Mouse (Mus musculus): Measurements from ENCODE around the gene Sgip1. TPM values are rescaled to one million over a fixed set of nuclear protein-coding genes. Genes with fewer than 3 reads are reported as not detected.

Sgip1 gene
- polyA plus RNA-seq, 1 experiment from 2014 or later = 78.3 TPM

GRCm38 (mm10) chr4:102886459-102886858, 145.4 kb downstream of the Sgip1 start:
- ATAC-seq (ENCODE audit: low FRiP score) = no peak
- H3K4me1 ChIP-seq = no peaks in the 10 kb centered on the region
- WGBS = 70% methylated on average over 2 of the region's 2 CpGs

GRCm38 (mm10) chr4:102886902-102887301, 145.8 kb downstream of the Sgip1 start:
- no peak overlapping the region for H3K4me3 ChIP-seq (replicated peaks)
- no peaks in the 10 kb centered on the region for H3K36me3 ChIP-seq
- WGBS = 60% methylated on average over 4 of the region's 4 CpGs
- no peak for ATAC-seq (ENCODE audit: low FRiP score)
- H3K4me1 ChIP-seq = no peaks in the 10 kb centered on the region
- no peaks in the 10 kb centered on the region for H3K9me3 ChIP-seq (replicated peaks)
- no peak overlapping the region for H3K4me2 ChIP-seq
- H3K27me3 ChIP-seq (replicated peaks) = no peaks in the 10 kb centered on the region
- no peak overlapping the region for H3K27ac ChIP-seq (replicated peaks)
- H3K9ac ChIP-seq (replicated peaks) = no peak overlapping the region

More at GRCm38 (mm10) chr4:102886459-102886858, 145.4 kb downstream of the Sgip1 start:
- Histone ChIP-seq H3K36me3 (no peaks in the 10 kb centered on the region), H3K27me3 (replicated peaks) (no peaks in the 10 kb centered on the region), H3K9ac (replicated peaks) (no peak overlapping the region), H3K4me3 (replicated peaks) (no peak overlapping the region), H3K27ac (replicated peaks) (no peak overlapping the region), H3K9me3 (replicated peaks) (no peaks in the 10 kb centered on the region), H3K4me2 (no peak overlapping the region)

- H3K27me3 ChIP-seq (replicated peaks) = no peaks in the 10 kb centered on the region
- H3K9me3 ChIP-seq (replicated peaks) = no peaks in the 10 kb centered on the region
- no peak overlapping the region for H3K4me3 ChIP-seq (replicated peaks)
- no peaks in the 10 kb centered on the region for H3K36me3 ChIP-seq
- H3K4me2 ChIP-seq = no peak overlapping the region
- no peak overlapping the region for H3K27ac ChIP-seq (replicated peaks)
- H3K4me1 ChIP-seq = no peaks in the 10 kb centered on the region
- 88% methylated on average over 14 of the region's 14 CpGs for WGBS
- ATAC-seq (ENCODE audit: low FRiP score) = no peak
- no peak overlapping the region for H3K9ac ChIP-seq (replicated peaks)
These were observed 146.9 kb downstream of the Sgip1 start for GRCm38 (mm10) chr4:102887770-102888689.

GRCm38 (mm10) chr4:102895866-102896265, 154.8 kb downstream of the Sgip1 start:
- H3K4me2 ChIP-seq = no peak overlapping the region
- H3K4me3 ChIP-seq (replicated peaks) = no peak overlapping the region
- H3K36me3 ChIP-seq = peaks cover 28% of the 10 kb centered on the region
- no peaks in the 10 kb centered on the region for H3K4me1 ChIP-seq
- H3K9ac ChIP-seq (replicated peaks) = no peak overlapping the region
- no peak overlapping the region for H3K27ac ChIP-seq (replicated peaks)
- H3K27me3 ChIP-seq (replicated peaks) = no peaks in the 10 kb centered on the region
- H3K9me3 ChIP-seq (replicated peaks) = peaks cover 8% of the 10 kb centered on the region; the same call in 1 of the 2 replicates
- WGBS = 99% methylated on average over 2 of the region's 2 CpGs
- no peak for ATAC-seq (ENCODE audit: low FRiP score)

GRCm38 (mm10) chr4:102898987-102899386, 157.9 kb downstream of the Sgip1 start:
- Histone ChIP-seq H3K4me1 (no peaks in the 10 kb centered on the region), H3K27me3 (replicated peaks) (no peaks in the 10 kb centered on the region), H3K27ac (replicated peaks) (no peak overlapping the region), H3K9me3 (replicated peaks) (peaks cover 8% of the 10 kb centered on the region; the same call in 1 of the 2 replicates), H3K36me3 (peaks cover 28% of the 10 kb centered on the region), H3K4me2 (no peak overlapping the region), H3K9ac (replicated peaks) (no peak overlapping the region), H3K4me3 (replicated peaks) (no peak overlapping the region)
- no peak for ATAC-seq (ENCODE audit: low FRiP score)
- WGBS = 83% methylated on average over 4 of the region's 4 CpGs

GRCm38 (mm10) chr4:102899683-102900082, 158.6 kb downstream of the Sgip1 start:
- ATAC-seq (ENCODE audit: low FRiP score) = no peak

GRCm38 (mm10) chr4:102900166-102900565, 159.1 kb downstream of the Sgip1 start:
- no peak for ATAC-seq (ENCODE audit: low FRiP score)
- H3K4me3 ChIP-seq (replicated peaks) = no peak overlapping the region
- 90% methylated on average over 6 of the region's 6 CpGs for WGBS

More at GRCm38 (mm10) chr4:102899683-102900082, 158.6 kb downstream of the Sgip1 start:
- 94% methylated on average over 5 of the region's 5 CpGs for WGBS
- Histone ChIP-seq H3K4me1 (no peaks in the 10 kb centered on the region), H3K4me3 (replicated peaks) (no peak overlapping the region), H3K36me3 (peaks cover 22% of the 10 kb centered on the region), H3K4me2 (no peak overlapping the region), H3K27ac (replicated peaks) (no peak overlapping the region), H3K9me3 (replicated peaks) (peaks cover 8% of the 10 kb centered on the region; the same call in 1 of the 2 replicates), H3K9ac (replicated peaks) (no peak overlapping the region), H3K27me3 (replicated peaks) (no peaks in the 10 kb centered on the region)

GRCm38 (mm10) chr4:102907843-102908427, 166.8 kb downstream of the Sgip1 start:
- Histone ChIP-seq H3K27me3 (replicated peaks) (no peaks in the 10 kb centered on the region), H3K4me1 (no peaks in the 10 kb centered on the region), H3K27ac (replicated peaks) (no peak overlapping the region), H3K4me2 (no peak overlapping the region), H3K4me3 (replicated peaks) (no peak overlapping the region), H3K9ac (replicated peaks) (no peak overlapping the region), H3K9me3 (replicated peaks) (no peaks in the 10 kb centered on the region), H3K36me3 (0 out of 2 replicates have a peak, but pooled peaks cover 8% of the 10 kb centered on the region)
- ATAC-seq (ENCODE audit: low FRiP score) = no peak
- 88% methylated on average over 7 of the region's 7 CpGs for WGBS

More at GRCm38 (mm10) chr4:102900166-102900565, 159.1 kb downstream of the Sgip1 start:
- peaks cover 8% of the 10 kb centered on the region; the same call in 1 of the 2 replicates for H3K9me3 ChIP-seq (replicated peaks)
- H3K36me3 ChIP-seq = peaks cover 22% of the 10 kb centered on the region
- no peak overlapping the region for H3K27ac ChIP-seq (replicated peaks)
- H3K4me1 ChIP-seq = no peaks in the 10 kb centered on the region
- no peaks in the 10 kb centered on the region for H3K27me3 ChIP-seq (replicated peaks)
- H3K4me2 ChIP-seq = no peak overlapping the region
- H3K9ac ChIP-seq (replicated peaks) = no peak overlapping the region

- Histone ChIP-seq H3K4me1 (no peaks in the 10 kb centered on the region), H3K27ac (replicated peaks) (no peak overlapping the region), H3K27me3 (replicated peaks) (no peaks in the 10 kb centered on the region), H3K9ac (replicated peaks) (no peak overlapping the region), H3K9me3 (replicated peaks) (no peaks in the 10 kb centered on the region), H3K4me3 (replicated peaks) (no peak overlapping the region), H3K36me3 (peaks cover 8% of the 10 kb centered on the region; the same call in 1 of the 2 replicates), H3K4me2 (no peak overlapping the region)
- WGBS = 96% methylated on average over 4 of the region's 4 CpGs
- no peak for ATAC-seq (ENCODE audit: low FRiP score)
These were observed 169.1 kb downstream of the Sgip1 start for GRCm38 (mm10) chr4:102910191-102910590.

- Histone ChIP-seq H3K9ac (replicated peaks) (no peak overlapping the region), H3K4me2 (no peak overlapping the region), H3K9me3 (replicated peaks) (no peaks in the 10 kb centered on the region), H3K36me3 (peaks cover 15% of the 10 kb centered on the region), H3K4me1 (no peaks in the 10 kb centered on the region), H3K27ac (replicated peaks) (no peak overlapping the region), H3K4me3 (replicated peaks) (no peak overlapping the region), H3K27me3 (replicated peaks) (no peaks in the 10 kb centered on the region)
- WGBS = 94% methylated on average over 3 of the region's 3 CpGs
- no peak for ATAC-seq (ENCODE audit: low FRiP score)
These were observed 172.1 kb downstream of the Sgip1 start for GRCm38 (mm10) chr4:102913176-102913575.

- Histone ChIP-seq H3K9ac (replicated peaks) (no peak overlapping the region), H3K27me3 (replicated peaks) (no peaks in the 10 kb centered on the region), H3K36me3 (peaks cover 15% of the 10 kb centered on the region), H3K4me2 (no peak overlapping the region), H3K9me3 (replicated peaks) (no peaks in the 10 kb centered on the region), H3K4me1 (no peaks in the 10 kb centered on the region), H3K4me3 (replicated peaks) (no peak overlapping the region), H3K27ac (replicated peaks) (no peak overlapping the region)
- ATAC-seq (ENCODE audit: low FRiP score) = no peak
- WGBS = 75% methylated on average over 5 of the region's 5 CpGs
These were observed 172.7 kb downstream of the Sgip1 start for GRCm38 (mm10) chr4:102913700-102914327.
